Mouse (Mus musculus) lung, postnatal 0 days (tissue): ENCODE results near the gene Opa3. TPM values are rescaled to one million over a fixed set of nuclear protein-coding genes. Genes with fewer than 3 reads are reported as not detected.

ENCODE experiments used
- ATAC-seq: fragments of 200-750 bp; cut with Nextera tagmentation; 2 replicates; pipeline ENCODE4 v1.8.0; 2017; ENCODE audit warnings: moderate library complexity
- DNase-seq: peaks from one replicate; pipeline ENCODE4 v3.0.0-alpha.2; 2016; ENCODE audit warnings: low spot score
- H3K27ac ChIP-seq: fragments of 300-500 bp; sonication (generic); 2 replicates; pipeline ENCODE4 v1.5.1; 2014; ENCODE audit warnings: antibody characterized with exemption, mild to moderate bottlenecking, low read length, mixed read lengths
- H3K27me3 ChIP-seq: fragments of 300-500 bp; sonication (generic); replicated peaks from 2 replicates; pipeline ENCODE4 v1.6.1; 2014; ENCODE audit warnings: low read length, mixed read lengths; ENCODE audit not compliant: insufficient read depth
- H3K36me3 ChIP-seq: fragments of 300-500 bp; sonication (generic); 2 replicates; pipeline ENCODE4 v1.6.1; 2014; ENCODE audit warnings: low read length, mixed read lengths; ENCODE audit not compliant: insufficient read depth
- H3K4me1 ChIP-seq: fragments of 300-500 bp; sonication (generic); 2 replicates; pipeline ENCODE4 v1.6.1; 2014; ENCODE audit warnings: antibody characterized with exemption, low read depth, low read length, mixed read lengths; ENCODE audit not compliant: insufficient read depth
- H3K4me2 ChIP-seq: fragments of 300-500 bp; sonication (generic); replicated peaks from 2 replicates; pipeline ENCODE4 v1.6.1; 2014; ENCODE audit warnings: low read depth, mild to moderate bottlenecking, low read length, moderate library complexity, mixed read lengths
- H3K4me3 ChIP-seq: fragments of 300-500 bp; sonication (generic); 2 replicates; pipeline ENCODE4 v1.5.1; 2014; ENCODE audit warnings: low read depth, low read length
- H3K9ac ChIP-seq: fragments of 300-500 bp; sonication (generic); replicated peaks from 2 replicates; pipeline ENCODE4 v1.6.1; 2014; ENCODE audit warnings: low read depth, mild to moderate bottlenecking
- H3K9me3 ChIP-seq: fragments of 300-500 bp; sonication (generic); 2 replicates; pipeline ENCODE4 v1.6.1; 2016; ENCODE audit warnings: low read length, mixed read lengths
- CTCF ChIP-seq: IDR thresholded peaks from 2 replicates; pipeline ENCODE4 v1.5.1; 2016; ENCODE audit warnings: antibody characterized with exemption, mild to moderate bottlenecking
- EP300 ChIP-seq: IDR thresholded peaks from 2 replicates; pipeline ENCODE4 v1.6.1; 2016; ENCODE audit warnings: antibody characterized with exemption, mild to moderate bottlenecking, control low read depth
- WGBS: fragments of 180-500 bp; shearing (Covaris S2); extraction: QIAGEN DNeasy Blood & Tissue Kit; methylation state at CpG from one replicate; pipeline ENCODE4 v1.1.7; 2014; 5-methylcytosine and 5-hydroxymethylcytosine counted together
- polyA plus RNA-seq: library from polyadenylated mRNA; unstranded; fragments of >200 nt; fragmentation: Nextera tagmentation; extraction: Ambion mirVana; gene quantifications from 2 replicates; pipeline ENCODE4 v1.2.1, GENCODE M21; 2015

Opa3 gene
- polyA plus RNA-seq, 1 experiment from 2014 or later, result 19.0 TPM

- DNase-seq (peak; percentile 39), ATAC-seq (no peak)
- Histone ChIP-seq H3K27me3 (peaks cover 29% of the 10 kb centered on the region), H3K4me2 (no peak overlapping the region), H3K4me1 (no peaks in the 10 kb centered on the region), H3K4me3 (no peak overlapping the region), H3K27ac (no peak overlapping the region), H3K36me3 (no peaks in the 10 kb centered on the region), H3K9ac (no peak overlapping the region), H3K9me3 (no peaks in the 10 kb centered on the region)
- TF ChIP-seq CTCF, result peak; percentile 87
- TF ChIP-seq EP300, result no peak
- WGBS, result 22% methylated on average over 4 of the region's 4 CpGs
Observed at GRCm38 (mm10) chr7:19284763-19285162, 56.6 kb downstream of the Opa3 start.

- H3K4me1 ChIP-seq, result no peaks in the 10 kb centered on the region
- DNase-seq, result peak; percentile 53
- H3K9ac ChIP-seq, result peak overlapping the region; percentile 37
- under 1% methylated on average over 20 of the region's 20 CpGs for WGBS
- peak overlapping the region; percentile 58 for H3K27ac ChIP-seq
- no peaks in the 10 kb centered on the region for H3K27me3 ChIP-seq
- no peak for TF ChIP-seq EP300
- no peak for TF ChIP-seq CTCF
- no peaks in the 10 kb centered on the region for H3K9me3 ChIP-seq
- peak; percentile 61 for ATAC-seq
- H3K36me3 ChIP-seq, result no peaks in the 10 kb centered on the region
- peak overlapping the region; percentile 57 for H3K4me2 ChIP-seq
- H3K4me3 ChIP-seq, result peak overlapping the region; percentile 45
Observed at GRCm38 (mm10) chr7:19290969-19291596, 62.9 kb downstream of the Opa3 start.

- peak; percentile 86 for ATAC-seq
- Histone ChIP-seq H3K9me3 (no peaks in the 10 kb centered on the region), H3K9ac (no peak overlapping the region), H3K27me3 (no peaks in the 10 kb centered on the region), H3K36me3 (no peaks in the 10 kb centered on the region), H3K4me2 (peak overlapping the region; percentile 49), H3K27ac (no peak overlapping the region), H3K4me3 (peak overlapping the region; percentile 23; the same call in 1 of the 2 replicates), H3K4me1 (no peaks in the 10 kb centered on the region)
- peak; percentile 94 for DNase-seq
- 10% methylated on average over 21 of the region's 22 CpGs for WGBS
- peak; percentile 94 for TF ChIP-seq CTCF
- no peak for TF ChIP-seq EP300
Observed at GRCm38 (mm10) chr7:19295503-19296185, 67.5 kb downstream of the Opa3 start.

- WGBS, result 88% methylated on average over 6 of the region's 6 CpGs
Observed at GRCm38 (mm10) chr7:19297034-19297433, 68.9 kb downstream of the Opa3 start.

GRCm38 (mm10) chr7:19297794-19298193, 69.7 kb downstream of the Opa3 start:
- Histone ChIP-seq H3K4me2 (no peak overlapping the region), H3K27ac (no peak overlapping the region), H3K4me1 (no peaks in the 10 kb centered on the region), H3K9ac (no peak overlapping the region), H3K4me3 (no peak overlapping the region), H3K9me3 (no peaks in the 10 kb centered on the region), H3K36me3 (no peaks in the 10 kb centered on the region), H3K27me3 (peaks cover 8% of the 10 kb centered on the region)
- WGBS, result 82% methylated on average over 5 of the region's 5 CpGs
- no peak for DNase-seq
- ATAC-seq, result no peak
- no peak for TF ChIP-seq EP300
- TF ChIP-seq CTCF, result no peak

More at GRCm38 (mm10) chr7:19297034-19297433, 68.9 kb downstream of the Opa3 start:
- Histone ChIP-seq H3K27me3 (peaks cover under 1% of the 10 kb centered on the region; the same call in 1 of the 2 replicates), H3K9ac (no peak overlapping the region), H3K36me3 (no peaks in the 10 kb centered on the region), H3K4me1 (no peaks in the 10 kb centered on the region), H3K27ac (no peak overlapping the region), H3K9me3 (no peaks in the 10 kb centered on the region), H3K4me3 (no peak overlapping the region), H3K4me2 (no peak overlapping the region)
- ATAC-seq, result no peak
- no peak; the same call in 1 of the 2 replicates for TF ChIP-seq CTCF
- TF ChIP-seq EP300, result no peak
- DNase-seq, result no peak

GRCm38 (mm10) chr7:19299194-19299593, 71.1 kb downstream of the Opa3 start:
- ATAC-seq (no peak), DNase-seq (peak; percentile 65)
- Histone ChIP-seq H3K9ac (no peak overlapping the region), H3K36me3 (no peaks in the 10 kb centered on the region), H3K27ac (no peak overlapping the region), H3K4me1 (peaks cover 7% of the 10 kb centered on the region; the same call in 1 of the 2 replicates), H3K4me2 (no peak overlapping the region), H3K27me3 (peaks cover 22% of the 10 kb centered on the region), H3K4me3 (no peak overlapping the region), H3K9me3 (no peaks in the 10 kb centered on the region)
- WGBS, result 16% methylated on average over 3 of the region's 3 CpGs
- peak; percentile 85 for TF ChIP-seq CTCF
- no peak for TF ChIP-seq EP300
